Mouse (Mus musculus) E14TG2a.4 (cell line): ENCODE data around the gene Rbm3.

ENCODE experiments used
- CTCF ChIP-seq: conservative IDR thresholded peaks from 2 replicates; pipeline ENCODE4 v1.5.1; 2014; ENCODE audit warnings: low read length
- POU5F1 ChIP-seq: IDR thresholded peaks from 2 replicates; pipeline ENCODE4 v1.6.1; 2014; ENCODE audit warnings: low read length, borderline replicate concordance

DNA sequence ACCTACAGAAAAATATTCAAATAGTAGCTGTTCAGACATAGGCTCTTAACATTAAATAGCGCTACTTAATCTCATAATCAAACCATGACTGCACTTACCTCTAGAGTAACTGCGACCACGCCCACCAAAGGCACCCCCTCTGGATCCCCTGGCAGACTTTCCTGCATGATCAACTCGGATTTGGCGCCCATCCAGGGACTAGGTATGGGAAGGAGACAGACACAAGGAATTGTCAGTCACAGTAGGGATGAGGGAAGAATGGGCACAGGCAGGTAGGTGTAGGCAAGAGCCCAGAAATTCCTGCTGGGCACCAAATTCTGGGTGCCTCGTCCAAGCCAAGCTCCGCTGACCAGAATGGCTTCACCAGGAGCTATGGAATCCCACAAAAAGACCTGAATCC lies 1.9 kb downstream of the Rbm3 start:
- no peak for TF ChIP-seq CTCF
- no peak for TF ChIP-seq POU5F1
